Mouse (Mus musculus) adrenal gland, postnatal 14 days (tissue): Measurements from ENCODE around the gene Fth1. TPM values are rescaled to one million over a fixed set of nuclear protein-coding genes. Genes with fewer than 3 reads are reported as not detected.

Experiments used
- DNase-seq: peaks from one replicate; pipeline ENCODE4 v3.0.0; 2021; ENCODE audit warnings: mixed read lengths
- total RNA-seq: library from RNA; stranded (reverse); gene quantifications from 2 replicates; pipeline ENCODE4 v1.2.3, GENCODE M21; 2021

The Fth1 gene
- total RNA-seq, 1 experiment from 2014 or later = 2,352 TPM

DNA sequence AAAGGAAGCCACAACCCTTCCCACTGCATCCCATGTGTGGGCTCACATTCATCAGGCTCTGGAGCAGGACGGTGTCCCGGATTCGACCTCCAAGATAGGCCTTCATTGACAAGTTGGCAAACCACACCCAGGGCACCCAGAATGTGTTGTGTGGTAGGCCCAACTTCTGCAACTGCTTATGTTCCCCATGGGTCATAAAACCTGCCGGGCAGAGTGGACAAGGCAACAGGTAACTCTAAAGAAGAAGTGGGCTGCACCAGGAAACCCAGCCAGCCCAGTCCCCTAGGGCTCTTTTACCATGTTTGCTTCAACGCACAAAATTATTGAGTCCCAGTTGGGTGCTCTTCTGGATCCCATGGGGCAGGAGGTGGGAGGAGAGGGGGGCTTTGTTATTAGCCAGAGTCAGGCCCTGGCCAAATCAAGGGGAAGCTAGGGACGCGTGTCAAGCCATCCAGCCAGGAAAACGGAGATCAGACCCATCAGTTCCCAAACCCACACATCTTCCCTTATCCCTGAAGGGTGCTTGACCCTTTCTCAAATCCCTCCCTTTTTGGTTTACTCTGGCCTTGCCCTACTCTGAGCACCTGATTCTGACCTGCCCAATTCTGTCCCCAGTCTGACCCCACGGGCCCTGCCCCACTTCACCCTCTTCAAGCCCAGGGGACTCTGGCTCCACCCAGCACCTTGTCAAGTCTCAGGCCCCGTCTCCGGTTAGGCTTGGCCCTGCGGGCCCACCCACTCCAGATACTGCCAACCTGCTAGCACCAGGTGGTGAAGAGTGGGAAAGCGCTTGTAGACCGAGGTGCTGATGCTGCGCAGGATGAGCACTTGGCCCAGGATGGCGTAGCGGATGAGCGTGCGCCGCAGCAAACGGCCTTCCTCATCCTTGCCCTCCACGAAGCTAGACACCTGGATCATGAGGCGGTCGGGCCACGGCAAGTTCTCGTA, 11.9 kb downstream of the Fth1 start:
- DNase-seq = no peak

DNA sequence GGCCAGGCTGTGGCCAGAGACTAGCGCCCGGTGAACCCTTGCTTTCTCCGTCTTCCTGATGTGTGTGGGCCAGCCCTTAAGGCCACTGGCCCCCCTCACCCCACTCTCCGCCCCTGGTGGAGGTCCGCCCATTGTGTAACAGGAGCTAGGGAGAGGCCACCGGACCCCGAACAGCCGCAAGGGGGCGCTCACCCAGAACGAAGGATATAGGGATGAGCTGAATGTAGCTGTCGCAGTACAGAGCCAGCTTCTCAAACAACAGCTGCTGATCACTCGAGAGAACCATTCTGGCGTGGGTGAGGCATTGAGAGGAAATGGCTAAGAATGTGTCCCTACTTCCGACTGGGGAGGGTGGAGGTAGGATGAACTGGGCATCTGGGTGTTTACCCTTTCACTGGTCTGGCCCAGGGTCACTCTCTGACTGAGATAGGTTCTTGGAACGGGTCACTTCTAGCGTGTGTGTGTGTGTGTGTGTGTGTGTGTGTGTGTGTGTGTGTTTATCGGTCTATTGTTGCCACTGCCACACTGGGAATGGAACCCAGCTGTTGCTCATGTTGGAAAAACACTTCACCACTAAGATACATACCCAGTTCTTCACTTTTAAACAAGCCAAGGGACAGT, 12.7 kb downstream of the Fth1 start:
- peak; percentile 97 for DNase-seq

DNA sequence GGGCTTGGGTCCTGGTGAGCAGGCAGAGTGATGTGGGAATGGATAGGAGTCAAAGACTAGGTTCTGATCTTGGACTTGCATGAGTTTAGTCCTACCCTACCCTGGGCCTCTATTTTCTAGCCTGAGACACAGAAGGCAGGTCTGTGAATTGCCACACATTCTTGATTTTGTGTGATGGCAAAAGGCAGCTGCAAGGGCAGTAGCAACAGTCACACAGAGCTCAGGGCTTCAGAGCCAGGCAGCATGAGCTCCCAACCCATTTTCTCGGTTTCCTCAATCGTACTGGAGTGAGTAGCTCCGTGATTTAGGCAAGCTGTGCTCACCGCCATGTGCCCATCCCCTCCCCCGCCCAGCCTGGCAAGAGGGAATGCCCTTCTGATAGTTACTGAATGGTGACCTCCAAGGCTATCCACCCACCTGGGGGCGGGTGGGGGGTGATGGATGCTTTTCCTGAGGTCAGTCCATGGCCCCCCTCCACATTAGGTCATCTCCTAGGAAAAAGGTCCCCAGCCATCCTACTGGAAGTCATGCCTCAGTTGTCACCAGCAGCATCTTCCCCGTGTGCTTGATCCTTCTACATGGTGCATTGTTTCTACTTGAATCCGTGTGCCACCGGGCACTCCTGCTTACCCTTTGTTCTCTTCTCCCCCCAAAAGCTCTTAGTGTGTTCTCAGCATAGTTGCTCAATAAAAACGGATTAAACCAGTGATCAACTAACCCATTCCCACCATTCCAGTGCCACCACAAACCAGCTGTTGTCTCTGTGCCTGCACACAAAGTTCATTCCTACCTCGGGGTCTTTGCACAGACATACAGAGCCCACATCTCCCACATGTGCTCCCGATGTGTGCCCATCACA, 17.0 kb downstream of the Fth1 start:
- no peak for DNase-seq

DNA sequence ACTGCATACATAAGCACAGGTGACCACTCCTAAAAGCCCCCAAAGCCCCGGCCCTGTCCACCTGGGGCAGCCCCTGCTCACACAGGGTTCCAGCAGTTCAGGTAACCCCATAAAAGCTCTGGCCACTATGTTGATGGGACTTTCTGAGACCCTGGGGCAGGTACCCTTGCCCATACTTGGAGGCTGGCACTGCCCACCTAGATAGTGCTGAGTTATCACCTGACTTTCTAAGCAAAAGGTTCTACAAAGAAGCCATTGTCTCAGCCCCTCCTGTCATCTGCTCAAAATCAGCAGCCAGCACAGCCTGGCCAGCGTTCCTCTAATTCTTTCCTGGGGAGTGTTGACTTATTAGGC, 17.6 kb downstream of the Fth1 start:
- DNase-seq = no peak

DNA sequence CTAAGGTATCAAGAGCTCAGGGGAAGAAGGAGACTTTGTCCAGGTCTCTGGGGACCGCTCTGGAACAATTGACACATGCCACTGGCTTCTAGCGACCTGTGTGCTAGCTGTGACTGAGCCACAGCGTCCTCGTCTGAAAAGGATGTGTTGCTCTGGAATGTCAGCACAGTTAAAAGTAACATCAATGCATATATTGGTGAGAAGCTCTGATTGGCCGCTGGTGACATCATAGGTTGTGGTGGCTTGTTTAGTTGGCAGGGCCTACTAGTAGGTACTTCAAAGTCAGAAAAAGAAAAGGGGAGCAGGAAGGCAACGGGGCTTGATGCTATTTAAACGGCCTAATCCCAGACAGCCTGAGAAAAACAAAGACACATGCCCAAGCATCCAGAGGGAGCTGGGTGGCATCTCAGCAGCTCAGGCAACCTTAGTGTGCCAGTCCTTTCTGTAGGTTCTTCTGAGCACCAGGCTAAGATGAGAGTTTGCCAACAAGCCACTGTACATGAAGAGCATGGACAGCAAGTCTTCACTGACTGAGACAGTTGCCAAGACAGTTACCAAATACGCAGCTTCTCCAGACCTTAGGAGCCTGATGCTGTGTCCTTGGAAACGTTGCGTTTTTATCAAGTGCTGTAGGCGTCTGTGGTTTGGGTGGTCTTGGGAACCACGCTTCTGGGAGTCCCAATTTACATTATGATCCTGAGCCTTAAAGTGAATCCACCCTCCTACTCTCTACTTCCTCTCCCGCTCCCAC, 18.5 kb downstream of the Fth1 start:
- no peak for DNase-seq

DNA sequence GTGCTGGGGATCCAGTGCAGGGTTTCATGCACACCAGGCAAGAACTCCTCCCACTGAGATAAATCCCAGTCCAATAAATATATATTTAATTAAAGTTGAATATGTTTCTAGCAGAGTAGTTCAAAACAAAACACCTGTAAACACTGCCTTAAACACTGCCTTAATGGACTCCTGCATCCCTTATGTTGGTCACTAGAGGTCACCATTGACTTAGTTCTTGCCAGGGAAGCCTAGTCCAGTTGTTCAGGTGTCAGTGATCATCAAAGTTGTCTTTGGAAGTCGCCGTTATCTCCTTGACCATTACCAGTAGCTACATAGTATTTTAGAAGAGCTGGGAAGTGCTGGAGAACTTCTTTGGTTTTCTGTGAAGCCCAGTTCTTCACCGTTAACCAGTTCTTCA, 19.9 kb downstream of the Fth1 start:
- DNase-seq = peak; percentile 54

DNA sequence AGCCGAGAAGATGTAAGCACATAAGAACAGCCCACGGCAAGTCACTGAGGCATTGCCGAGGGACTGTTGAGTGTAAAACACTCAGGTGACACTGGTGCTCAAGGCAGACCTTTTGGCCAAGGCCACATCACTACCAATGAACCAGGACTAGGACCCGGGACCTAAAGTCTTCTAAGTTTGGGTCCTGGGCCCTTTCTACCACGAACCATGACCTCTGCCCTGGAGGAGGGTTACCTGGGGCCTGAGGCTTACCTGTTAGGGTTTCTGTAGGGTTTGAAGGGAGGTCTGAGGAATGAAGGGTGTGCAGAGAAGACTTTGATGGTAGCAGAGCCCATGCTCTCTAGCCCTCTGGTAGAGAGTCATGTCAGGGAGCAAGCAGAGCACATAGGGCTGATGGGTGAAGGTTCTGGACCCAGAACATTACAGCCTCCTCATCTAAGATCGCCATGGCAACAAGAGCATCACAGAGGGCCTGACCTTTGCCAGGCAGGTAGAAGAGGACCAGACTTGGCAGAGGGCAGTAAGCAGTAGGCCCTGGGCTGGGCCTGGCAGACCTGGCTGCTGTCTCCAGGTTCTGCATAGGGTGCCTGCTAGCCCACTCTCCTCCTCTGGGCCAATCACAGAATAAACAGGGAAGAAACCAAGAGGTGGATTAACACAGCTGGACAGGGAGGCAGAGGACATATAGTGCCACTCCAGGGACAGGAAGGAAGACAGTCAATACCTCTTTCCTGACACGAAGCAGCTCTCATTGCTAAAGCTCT, 21.0 kb downstream of the Fth1 start, which contains the start of the genes Best1 and Rab3il1:
Gene Best1, minus strand, starts transcription at position 428 of the 764 bp plus-strand sequence.
Gene Rab3il1, plus strand, starts transcription at position 464 of the 764 bp plus-strand sequence.
- DNase-seq = no peak

DNA sequence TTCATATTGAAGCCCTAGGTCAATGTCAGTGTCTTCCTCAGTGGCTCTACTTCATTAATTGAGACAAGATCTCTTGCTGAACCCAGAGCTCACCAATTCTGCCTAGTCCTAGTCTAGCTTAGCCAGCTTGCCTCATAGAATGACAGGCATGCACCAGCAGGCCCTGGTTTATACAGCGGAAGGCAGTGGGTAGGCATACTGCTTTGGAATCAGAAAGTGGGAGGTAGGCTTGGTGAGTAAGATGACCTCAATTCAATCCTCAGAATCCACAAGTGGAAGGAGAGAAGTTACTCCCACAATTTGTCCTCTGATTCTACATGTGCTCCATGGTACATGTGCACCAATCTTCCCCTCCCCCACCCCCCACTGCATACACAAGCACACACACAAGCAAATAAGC, 23.3 kb downstream of the Fth1 start:
- DNase-seq = no peak

DNA sequence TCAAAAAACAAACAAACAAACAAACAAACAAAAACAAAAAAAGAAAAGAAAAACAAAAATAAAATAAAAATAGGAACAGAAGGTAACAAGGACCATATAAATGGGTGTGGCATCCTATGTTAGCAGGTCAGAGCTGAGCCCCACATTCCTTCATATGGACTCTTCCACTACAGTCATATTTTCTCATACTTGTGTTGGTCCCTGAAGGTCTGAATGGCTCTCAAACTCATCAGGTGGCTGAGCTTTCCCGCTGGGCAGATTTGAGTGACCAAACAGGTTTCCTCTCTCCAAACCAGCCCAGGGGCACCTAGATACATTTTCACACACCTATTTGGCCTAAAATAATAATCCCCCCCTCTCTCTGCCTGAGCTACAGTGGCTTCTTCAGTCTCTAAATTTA, 31.0 kb downstream of the Fth1 start:
- no peak for DNase-seq

DNA sequence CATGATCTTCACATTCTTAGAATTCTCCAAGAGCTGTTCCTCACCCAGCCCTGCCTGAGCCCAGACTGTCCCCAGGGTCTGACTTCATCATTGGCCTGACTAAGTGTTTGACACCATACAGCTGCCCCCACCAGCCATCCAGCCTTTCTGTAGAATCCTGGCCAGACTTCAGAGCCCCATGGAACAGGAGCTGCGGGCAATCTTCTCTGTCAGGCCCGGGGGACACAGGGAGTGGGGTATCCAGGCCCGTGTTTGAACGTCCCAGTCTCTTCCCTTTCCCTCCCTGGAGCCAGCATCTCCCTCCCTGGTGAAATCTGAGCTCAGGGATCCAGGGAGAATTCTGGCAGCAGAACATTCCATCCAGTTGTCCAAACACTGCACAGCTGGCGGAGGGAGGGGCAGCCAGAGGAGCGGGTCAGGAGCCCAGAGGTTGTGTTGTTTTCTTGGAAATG, 32.5 kb downstream of the Fth1 start:
- peak; percentile 44 for DNase-seq

DNA sequence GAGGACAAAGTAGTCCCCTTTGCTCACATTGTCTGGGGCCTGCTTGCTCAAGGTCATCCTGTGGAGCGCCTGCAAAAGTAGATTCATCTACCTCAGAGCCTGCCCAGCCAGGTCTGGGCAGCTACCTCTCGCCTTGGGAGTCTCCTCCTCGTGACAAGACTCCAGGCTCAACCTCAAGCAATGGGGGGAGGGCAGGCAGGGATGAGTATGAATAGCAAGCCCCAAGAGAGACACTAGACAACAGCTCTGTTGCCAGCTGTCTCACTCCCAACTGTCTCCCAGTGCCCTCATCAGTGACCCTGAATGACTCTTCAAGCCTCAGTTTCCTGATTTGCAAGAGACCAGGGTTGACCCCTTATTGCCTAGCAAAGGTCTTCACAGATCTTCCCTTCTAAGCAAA, 33.0 kb downstream of the Fth1 start:
- no peak for DNase-seq

DNA sequence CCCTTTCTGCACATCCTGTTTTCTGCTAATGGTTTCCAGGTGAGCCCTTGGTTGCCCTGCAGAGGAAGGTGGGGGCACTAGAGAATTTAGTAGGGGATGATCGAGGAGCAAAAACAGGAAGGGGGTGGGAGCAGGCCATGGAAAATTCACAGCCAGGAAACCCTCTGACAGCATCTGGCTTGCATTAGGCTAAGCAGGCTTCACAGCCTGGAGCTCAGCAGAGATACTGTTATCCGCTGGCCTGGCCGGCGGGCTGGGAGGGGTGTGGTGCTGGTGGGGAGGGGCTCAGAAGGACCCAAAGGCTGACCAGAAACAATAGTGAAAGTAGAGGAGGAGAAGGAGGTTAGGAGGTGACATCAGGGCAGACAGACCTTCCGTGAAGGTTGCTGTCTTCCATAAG, 33.5 kb downstream of the Fth1 start:
- DNase-seq = peak; percentile 38

DNA sequence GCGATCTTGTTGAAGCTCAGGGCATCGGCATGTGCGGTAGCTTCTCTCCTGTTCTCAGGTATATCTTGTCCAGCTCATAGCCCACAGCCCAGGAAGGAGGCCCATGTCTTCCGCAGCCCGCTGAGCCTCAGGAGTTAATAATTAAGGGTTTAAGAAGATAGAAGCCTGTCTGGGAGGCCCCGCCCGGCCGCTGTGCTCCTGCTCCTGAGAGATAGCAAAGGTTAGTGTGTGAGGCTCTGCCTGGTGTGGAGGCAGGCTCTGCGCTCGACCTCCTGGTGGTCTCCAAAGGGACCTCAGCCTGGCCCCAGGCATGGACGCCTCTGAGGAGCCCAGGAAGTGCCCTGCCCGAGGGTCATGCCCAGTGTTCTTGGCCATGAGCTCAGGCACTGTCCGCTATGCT, 34.4 kb downstream of the Fth1 start:
- no peak for DNase-seq

DNA sequence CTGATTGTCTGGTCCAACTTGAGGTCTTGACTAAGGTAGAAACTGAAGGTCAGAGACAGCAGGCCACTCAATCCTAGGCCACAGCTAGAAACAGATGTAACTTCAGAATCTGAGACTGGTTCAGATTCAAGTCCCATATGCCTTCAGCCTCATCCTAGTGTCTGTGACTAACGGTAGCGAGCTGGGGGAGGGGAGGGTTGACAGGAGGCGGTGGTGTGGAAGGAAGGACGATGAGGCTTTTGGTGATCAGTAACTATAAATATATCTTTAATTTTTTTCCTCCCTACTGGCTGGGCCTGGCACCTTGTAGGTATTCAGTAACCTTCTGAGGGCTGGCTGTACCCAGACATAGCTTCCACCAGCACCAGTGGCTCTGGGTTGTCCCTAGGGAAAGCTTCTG, 35.0 kb downstream of the Fth1 start:
- no peak for DNase-seq

DNA sequence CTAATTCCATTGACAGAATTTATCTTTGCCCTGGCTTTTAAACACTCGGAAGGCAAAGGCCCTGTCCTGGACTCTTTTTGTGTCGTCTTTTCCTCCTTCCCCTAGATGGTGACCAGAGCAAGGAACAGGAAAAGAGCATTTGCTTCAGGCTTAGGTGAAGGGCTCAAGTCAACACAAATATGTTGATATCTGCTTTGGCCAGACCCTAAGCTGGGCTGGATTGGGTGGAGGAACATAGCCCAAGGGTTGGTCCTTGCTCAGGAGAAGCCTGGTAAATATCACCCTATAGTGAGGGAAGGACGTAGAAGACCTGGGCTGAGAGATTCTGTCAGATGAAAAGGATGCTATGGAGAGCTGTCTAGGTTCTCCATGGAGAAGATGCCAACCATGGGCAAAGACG, 35.8 kb downstream of the Fth1 start:
- no peak for DNase-seq

DNA sequence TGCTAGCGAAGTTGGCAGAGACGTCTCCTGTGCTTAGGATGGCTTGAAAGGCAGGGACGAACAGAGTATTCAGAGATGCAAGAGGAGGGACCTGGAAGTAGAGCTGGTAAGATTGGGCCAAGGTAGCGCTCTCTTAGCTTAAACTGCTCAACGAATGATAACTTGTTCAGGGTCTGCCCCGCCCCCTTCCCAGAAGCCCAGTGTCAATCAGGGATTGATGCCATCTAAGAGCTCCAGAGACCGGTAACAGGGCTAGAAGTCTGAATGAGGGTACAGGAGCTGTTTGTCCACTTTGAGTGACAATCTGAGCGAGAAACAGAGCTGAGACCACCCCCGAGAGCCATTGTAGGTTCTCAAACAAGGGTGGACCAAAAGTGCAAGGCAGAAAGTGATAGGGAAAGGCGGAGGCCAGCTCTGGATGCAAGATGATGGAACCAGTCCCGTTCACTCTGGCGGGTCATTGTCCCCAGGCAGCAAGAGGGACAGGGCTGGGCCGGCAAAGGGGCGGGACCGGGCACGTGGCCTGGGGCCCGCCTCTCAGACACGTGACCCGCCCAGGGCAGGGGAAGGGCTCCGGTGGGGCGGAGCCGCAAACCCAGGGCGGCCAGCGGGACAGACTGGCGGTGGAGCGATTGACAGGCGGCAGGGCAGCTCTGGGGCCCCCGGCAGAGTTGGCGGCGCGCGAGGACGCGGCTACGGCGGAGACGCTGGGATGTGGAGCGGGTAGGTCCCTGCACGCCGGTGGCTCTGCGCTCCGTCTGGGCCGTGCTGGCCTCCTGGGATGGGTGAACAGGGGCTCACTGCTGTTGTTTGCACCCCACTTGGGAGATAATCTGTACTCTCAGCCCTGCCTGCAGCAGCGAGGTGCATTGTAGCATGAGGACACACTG, 37.5 kb downstream of the Fth1 start:
- peak; percentile 97 for DNase-seq

DNA sequence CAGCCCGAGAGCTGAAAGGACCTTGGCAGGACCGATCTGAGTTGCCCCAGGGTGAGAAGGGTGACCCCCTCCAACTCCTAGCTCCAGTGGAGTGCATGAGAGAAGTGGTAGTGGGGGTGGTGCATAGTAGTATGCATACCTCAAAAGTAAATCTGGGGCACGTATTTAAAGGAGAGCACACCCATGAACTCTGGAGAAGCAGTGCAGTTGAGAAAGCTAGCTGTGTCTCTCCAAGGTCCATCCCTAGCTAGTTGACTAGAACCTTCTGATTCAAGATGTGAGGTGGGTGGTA, 38.1 kb downstream of the Fth1 start:
- DNase-seq = no peak

DNA sequence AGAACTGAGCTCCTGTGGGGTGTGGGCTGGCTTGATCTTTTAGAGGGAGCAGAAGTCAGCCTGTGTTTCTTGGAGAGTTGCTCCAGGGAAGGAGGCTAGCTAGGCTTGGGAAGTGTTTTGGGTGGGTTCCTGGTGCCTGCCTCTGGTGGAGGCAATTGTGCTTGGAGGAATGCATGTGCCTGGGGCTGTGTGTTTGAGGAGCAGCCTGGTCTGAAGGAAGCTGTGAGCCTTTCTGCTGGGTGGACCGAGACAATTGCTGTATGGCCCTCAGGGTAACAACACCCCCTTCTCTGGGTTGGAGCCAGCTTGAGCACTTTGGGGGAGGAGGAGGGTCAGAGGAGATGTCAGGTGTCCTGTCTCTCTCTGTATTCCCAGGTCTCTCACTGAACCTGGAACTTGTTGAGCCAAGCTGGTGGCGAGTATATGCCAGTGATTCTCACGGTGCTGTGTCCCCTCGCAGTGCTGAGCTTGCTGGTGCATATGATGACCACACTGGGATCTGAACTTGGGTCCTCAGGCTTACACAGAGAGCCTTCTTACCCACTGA, 38.9 kb downstream of the Fth1 start:
- no peak for DNase-seq

DNA sequence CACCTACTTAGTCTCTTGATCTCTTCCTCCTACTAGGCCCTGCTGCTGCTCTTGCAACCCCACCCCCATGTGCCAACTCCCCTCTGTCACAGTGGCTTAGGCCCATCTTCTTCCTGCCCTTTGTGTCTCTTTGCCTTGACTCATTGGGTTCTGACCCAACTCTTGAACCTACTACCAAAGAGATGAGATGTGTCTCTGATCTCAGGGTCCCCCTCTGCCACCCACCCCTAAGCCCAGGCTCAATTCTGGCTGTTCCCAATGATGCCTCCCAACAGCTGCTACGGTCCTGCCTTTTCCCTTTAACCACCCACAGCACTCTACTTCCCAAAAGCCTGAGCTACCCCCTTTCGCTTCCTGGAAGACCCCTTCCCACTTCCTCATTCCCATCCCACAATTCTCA, 41.6 kb downstream of the Fth1 start:
- DNase-seq = no peak
